Mouse (Mus musculus) thymus, postnatal 10 days (tissue): ENCODE measurements around the gene Pdcl2.

ENCODE experiments used
- DNase-seq, 2 experiments: peaks; one replicate each; pipeline ENCODE4 v3.0.0; 2021; ENCODE audit warnings: low spot score in 2 of 2

The Pdcl2 gene

GRCm38 (mm10) chr5:76303745-76304451, 27.1 kb downstream of the Pdcl2 start:
- peak; percentile 30 to 39 for DNase-seq

- DNase-seq = no peak
These were observed 27.6 kb downstream of the Pdcl2 start for GRCm38 (mm10) chr5:76303379-76303744.

GRCm38 (mm10) chr5:76302009-76302408, 28.9 kb downstream of the Pdcl2 start:
- no peak for DNase-seq

GRCm38 (mm10) chr5:76289234-76289691, 41.7 kb downstream of the Pdcl2 start:
- no peak for DNase-seq

GRCm38 (mm10) chr5:76288256-76288655, 42.7 kb downstream of the Pdcl2 start:
- DNase-seq = no peak

- DNase-seq = no peak
These were observed 43.9 kb downstream of the Pdcl2 start for GRCm38 (mm10) chr5:76287062-76287461.

GRCm38 (mm10) chr5:76285699-76286098, 45.3 kb downstream of the Pdcl2 start:
- DNase-seq = no peak

- no peak for DNase-seq
These were observed 47.1 kb downstream of the Pdcl2 start for GRCm38 (mm10) chr5:76283890-76284289.

- DNase-seq = no peak
These were observed 56.0 kb downstream of the Pdcl2 start for GRCm38 (mm10) chr5:76274977-76275376.
